Comparison of ENCODE assay signal across 8 mouse cellular contexts in the genomic region with DNA sequence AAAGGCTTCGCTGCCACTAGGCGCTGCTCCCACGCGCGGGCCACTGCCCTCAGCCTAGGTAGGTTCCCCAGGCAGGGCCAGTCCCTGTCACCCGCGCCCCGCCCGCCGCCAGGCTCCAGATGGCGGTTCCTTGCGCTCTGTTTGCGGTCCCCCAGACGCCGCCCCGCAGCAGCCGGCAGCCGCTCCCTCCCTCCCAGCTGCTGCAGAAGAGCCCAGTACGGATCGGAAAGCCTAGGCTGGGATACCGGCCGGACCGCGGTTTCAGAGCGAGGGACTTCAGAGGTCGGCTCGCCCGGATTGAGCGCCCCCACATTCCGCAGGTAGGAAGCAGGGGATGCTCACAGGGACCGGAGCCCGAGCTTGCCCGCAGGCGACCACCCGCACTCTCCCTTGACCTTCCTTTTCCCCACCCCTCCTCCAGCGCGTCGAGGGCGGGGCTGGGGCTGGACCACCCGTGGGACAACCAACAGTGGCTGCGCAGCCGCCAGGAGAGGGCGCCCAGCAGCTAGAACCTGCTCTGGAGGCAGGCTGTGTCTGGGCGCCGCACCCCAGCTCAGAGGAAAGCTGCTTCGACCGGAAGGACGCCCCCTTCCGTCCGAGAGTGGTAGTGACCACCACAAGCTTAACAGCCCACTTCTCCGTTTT. TPM values are rescaled to one million over a fixed set of nuclear protein-coding genes. Genes with fewer than 3 reads are reported as not detected.
DNase-seq lines count a peak whose midpoint lies in the region; ATAC-seq and TF ChIP-seq lines count a peak whose summit lies in the region.

A gene (plus strand): TSS at position 19 of the 645 bp plus-strand sequence.

- CTCF ChIA-PET in Patski (lab: Charles Lee) = interaction anchor here (0.8 to 2.5 kb wide), 7 partner anchors 11 to 1041 kb away, joined by 3 to 9 read pairs (median 4); no protein-coding TSS in a partner anchor

- no peak for DNase-seq in Patski (ENCODE audit: low read depth, low spot score)
- peak; percentile 87 to 89 for DNase-seq in cerebellum, adult 18-20 months
- peak; percentile 86 for DNase-seq in forebrain, postnatal 0 days
- peak; percentile 76 to 79 for DNase-seq in heart, postnatal 36 days
- DNase-seq in layer of hippocampus, postnatal 10 days (ENCODE audit: low spot score in 2 of 2) = peak; percentile 88 to 92
- DNase-seq in ovary, postnatal 14 days (ENCODE audit: low spot score) = peak; percentile 72
- DNase-seq in thymus, postnatal 25 days = peak; percentile 72

- under 1% methylated on average over 49 of the region's 51 CpGs for WGBS in forebrain, postnatal 0 days
- under 1% methylated on average over 49 of the region's 51 CpGs for WGBS in lung, embryonic 16.5 days

- H3K27ac ChIP-seq in forebrain, postnatal 0 days (ENCODE audit: low read depth, low read length) = peak within 1 kb of the TSS; percentile 40; the same call in 1 of the 2 replicates
- H3K27ac ChIP-seq in lung, embryonic 16.5 days (ENCODE audit: low read length) = peak within 1 kb of the TSS; percentile 50

- intact Hi-C loops in heart, postnatal 36 days (cut with DNase I) = loop anchor here (5.0 kb wide), 2 partner anchors 135 to 220 kb away; a partner anchor contains a TSS

- TF ChIP-seq CTCF in Patski (IDR thresholded peaks at IDR 0.05) = peak; percentile 99
- peak; percentile 87 for TF ChIP-seq CTCF in forebrain, postnatal 0 days (IDR thresholded peaks at IDR 0.05; ENCODE audit: low read depth)

- H3K27me3 ChIP-seq in Patski = peaks cover 4% of the 10 kb centered on the region
- peaks cover 34% of the 10 kb centered on the region for H3K27me3 ChIP-seq in forebrain, postnatal 0 days (ENCODE audit: insufficient read depth, low read length)
- peaks cover 57% of the 10 kb centered on the region for H3K27me3 ChIP-seq in lung, embryonic 16.5 days (ENCODE audit: control insufficient read depth, insufficient read depth, low read depth, low read length)

- in situ Hi-C loops in Patski (cut with MboI; ENCODE audit: low pct_unique_long_range_greater_than_20kb) = no loop called here

- peak within 1 kb of the TSS; percentile 44 for H3K4me3 ChIP-seq in forebrain, postnatal 0 days (ENCODE audit: low read depth, low read length)
- H3K4me3 ChIP-seq in lung, embryonic 16.5 days (ENCODE audit: low read length) = peak within 1 kb of the TSS; percentile 51

- peak within 1 kb of the TSS; percentile 71 for H3K4me2 ChIP-seq in forebrain, postnatal 0 days (ENCODE audit: low read depth)
- peak within 1 kb of the TSS; percentile 82 for H3K4me2 ChIP-seq in lung, embryonic 16.5 days (ENCODE audit: low read depth, low read length)

- POLR2A ChIA-PET in Patski (lab: Charles Lee) = no interaction called here

- H3K9me3 ChIP-seq in forebrain, postnatal 0 days (ENCODE audit: low read length) = no peaks in the 10 kb centered on the region
- H3K9me3 ChIP-seq in lung, embryonic 16.5 days (ENCODE audit: control insufficient read depth, low read length) = no peaks in the 10 kb centered on the region

- peak; percentile 97 for ATAC-seq in Patski
- ATAC-seq in forebrain, postnatal 0 days = peak; percentile 94
- peak; percentile 96 for ATAC-seq in lung, embryonic 16.5 days (ENCODE audit: low read depth)

- peaks cover 7% of the 10 kb centered on the region; the same call in 1 of the 2 replicates for H3K4me1 ChIP-seq in forebrain, postnatal 0 days (ENCODE audit: insufficient read depth)
- peaks cover 13% of the 10 kb centered on the region for H3K4me1 ChIP-seq in lung, embryonic 16.5 days (replicated peaks; ENCODE audit: control insufficient read depth, insufficient read depth, low read length)

- H3K36me3 ChIP-seq in forebrain, postnatal 0 days (ENCODE audit: insufficient read depth) = no peaks in the 10 kb centered on the region
- no peaks in the 10 kb centered on the region for H3K36me3 ChIP-seq in lung, embryonic 16.5 days (ENCODE audit: control insufficient read depth, insufficient read depth, low read length)

- peak within 1 kb of the TSS; percentile 50 for H3K9ac ChIP-seq in forebrain, postnatal 0 days
- peak within 1 kb of the TSS; percentile 71 for H3K9ac ChIP-seq in lung, embryonic 16.5 days (ENCODE audit: low read length)

RNA-seq across cellular contexts. Expression of the gene that starts here (rescaled TPM):
- 0.04 TPM for polyA plus RNA-seq in Patski (2021)
- total RNA-seq in forebrain, postnatal 0 days (2014; rRNA removed) = 17.5 and 25.6 TPM in 2 replicates
- 1.8 and 2.4 TPM in 2 replicates for polyA plus RNA-seq in forebrain, postnatal 0 days (2015; fragmentation: Nextera tagmentation; extraction: Ambion mirVana)
- total RNA-seq in heart, postnatal 36 days (2021) = under 1 TPM; 0.25 to 0.35 TPM
- 10 to 100 TPM; 45.0 to 55.4 TPM for total RNA-seq in layer of hippocampus, postnatal 10 days (2021)
- polyA plus RNA-seq in lung, embryonic 16.5 days (2015; fragmentation: Nextera tagmentation; extraction: Ambion mirVana) = 0.79 and 0.87 TPM in 2 replicates

Comparison
In these comparisons a context has a peak if more than half of its experiments do, and no peak if none do; other contexts are left out.
1. RNA of the gene that starts here (total RNA-seq): 45.0 to 55.4 TPM in layer of hippocampus, postnatal 10 days and 17.5 to 25.6 TPM in forebrain, postnatal 0 days; 0.25 to 0.35 TPM in heart, postnatal 36 days; every median in the first group is over 10 times any median in the second.
2. Peak in ATAC-seq in Patski; RNA of the gene not detected or under 1 TPM.
3. Peak in DNase-seq in heart, postnatal 36 days; RNA of the gene not detected or under 1 TPM.
4. Peak in ATAC-seq, H3K4me3 ChIP-seq, H3K27ac ChIP-seq, H3K9ac ChIP-seq and H3K4me2 ChIP-seq in lung, embryonic 16.5 days; RNA of the gene not detected or under 1 TPM.
5. Peak in every context shown above with its lines, with median percentiles within 50 percentile points of each other: ATAC-seq.